Mouse (Mus musculus): ENCODE measurements around the gene Prr14l.
"Not testable (repeated sequence)": the region's sequence is repeated elsewhere in the genome, so short reads cannot be mapped to it uniquely, and the experiment has no call there.

DNA sequence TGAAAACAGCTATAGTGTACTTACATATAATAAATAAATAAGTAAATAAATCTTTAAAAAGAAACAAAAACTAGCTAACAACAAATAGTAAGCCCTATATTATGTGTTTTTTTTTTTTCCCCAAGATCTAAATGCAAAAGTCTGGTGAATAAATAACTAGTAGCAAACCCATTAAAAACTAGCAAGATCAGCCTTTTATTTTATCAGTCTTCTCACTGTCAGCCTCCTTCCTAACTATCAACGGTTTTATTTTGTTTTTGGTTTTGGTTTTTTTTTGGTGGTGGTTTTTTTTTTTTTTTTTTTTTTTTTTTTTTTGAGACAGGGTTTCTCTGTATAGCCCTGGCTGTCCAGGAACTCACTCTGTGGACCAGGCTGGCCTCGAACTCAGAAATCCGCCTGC is 4.5 kb downstream of the Prr14l start:
- not testable (repeated sequence) for TF ChIP-seq CTCF (IDR thresholded peaks at IDR 0.05; ENCODE audit: control insufficient read depth, insufficient read depth, insufficient replicate concordance, low read depth, low read length); POLR2A (IDR thresholded peaks at IDR 0.05; ENCODE audit: control insufficient read depth, low read depth, low read length)
